Mouse (Mus musculus) embryonic facial prominence, embryonic 10.5 days (tissue): ENCODE results near the gene Gm45808. TPM values are rescaled to one million over a fixed set of nuclear protein-coding genes. Genes with fewer than 3 reads are reported as not detected.
A peak's percentile ranks its signal among the peaks of the same experiment; 100 is the strongest.
"Not testable (repeated sequence)": the region's sequence is repeated elsewhere in the genome, so short reads cannot be mapped to it uniquely, and the experiment has no call there.

ENCODE experiments used
- DNase-seq: peaks from one replicate; pipeline ENCODE4 v3.0.0-alpha.2; 2017; ENCODE audit warnings: low spot score
- H3K27ac ChIP-seq: fragments of 300-500 bp; sonication (generic); replicated peaks from 2 replicates; pipeline ENCODE4 v1.5.1; 2016; ENCODE audit warnings: mild to moderate bottlenecking
- H3K27me3 ChIP-seq: fragments of 300-500 bp; sonication (generic); replicated peaks from 2 replicates; pipeline ENCODE4 v1.6.1; 2016; ENCODE audit warnings: low read depth, mild to moderate bottlenecking; ENCODE audit not compliant: poor library complexity, severe bottlenecking
- H3K36me3 ChIP-seq: fragments of 300-500 bp; sonication (generic); replicated peaks from 2 replicates; pipeline ENCODE4 v1.6.1; 2016; ENCODE audit warnings: mild to moderate bottlenecking, moderate library complexity
- H3K4me1 ChIP-seq: fragments of 300-500 bp; sonication (generic); 2 replicates; pipeline ENCODE4 v1.6.1; 2016
- H3K4me3 ChIP-seq: fragments of 300-500 bp; sonication (generic); 2 replicates; pipeline ENCODE4 v1.5.1; 2016; ENCODE audit warnings: mild to moderate bottlenecking, moderate library complexity
- H3K9me3 ChIP-seq: fragments of 300-500 bp; sonication (generic); 2 replicates; pipeline ENCODE4 v1.6.1; 2016; ENCODE audit warnings: mild to moderate bottlenecking
- WGBS: fragments of 180-500 bp; shearing (Covaris S2); methylation state at CpG from one replicate; pipeline ENCODE4 v1.1.7; 2016; 5-methylcytosine and 5-hydroxymethylcytosine counted together
- polyA plus RNA-seq: library from polyadenylated mRNA; unstranded; fragments of >200 nt; fragmentation: Nextera tagmentation; extraction: Ambion mirVana; gene quantifications from 2 replicates; pipeline ENCODE4 v1.2.1, GENCODE M21; 2016

Gm45808 gene
- polyA plus RNA-seq, 1 experiment from 2014 or later = not detected

- not testable (repeated sequence) for H3K9me3 ChIP-seq, H3K4me3 ChIP-seq, H3K27me3 ChIP-seq, DNase-seq, H3K27ac ChIP-seq
- 79% methylated on average over 4 of the region's 4 CpGs for WGBS
- Histone ChIP-seq H3K4me1 (peaks cover 50% of the 10 kb centered on the region), H3K36me3 (peaks cover 64% of the 10 kb centered on the region)
Observed at GRCm38 (mm10) chr7:45462868-45463267, 23.7 kb downstream of the Gm45808 start.

GRCm38 (mm10) chr7:45462325-45462724 lies 24.3 kb downstream of the Gm45808 start:
- no peak overlapping the region for H3K4me3 ChIP-seq
- 86% methylated on average over 4 of the region's 4 CpGs for WGBS
- H3K9me3 ChIP-seq = no peaks in the 10 kb centered on the region
- DNase-seq = no peak
- no peaks in the 10 kb centered on the region for H3K27me3 ChIP-seq
- peaks cover 69% of the 10 kb centered on the region for H3K36me3 ChIP-seq
- H3K4me1 ChIP-seq = peaks cover 53% of the 10 kb centered on the region
- no peak overlapping the region for H3K27ac ChIP-seq

DNA sequence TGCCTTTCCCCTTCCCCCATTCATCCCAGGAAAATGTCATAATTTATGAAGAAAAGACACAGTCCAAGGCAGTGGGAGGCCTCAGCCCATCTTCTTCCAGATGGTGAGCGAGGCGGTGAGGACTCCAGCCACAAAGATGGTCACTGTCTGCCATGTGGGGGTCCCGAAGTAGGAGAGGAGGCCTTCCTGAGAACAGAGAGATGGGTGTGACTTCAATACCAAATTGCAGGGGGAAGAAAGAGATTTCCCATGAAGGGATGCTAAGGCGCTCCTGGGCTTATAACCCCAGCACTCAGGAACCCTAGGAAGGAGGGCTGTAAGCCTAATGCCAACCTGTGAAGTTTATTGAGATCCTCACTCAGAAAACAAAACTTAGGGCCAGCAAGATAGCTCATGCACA lies 24.8 kb downstream of the Gm45808 start:
- Histone ChIP-seq H3K27ac (peak overlapping the region; percentile 96), H3K27me3 (no peaks in the 10 kb centered on the region), H3K4me3 (no peak overlapping the region), H3K36me3 (peaks cover 75% of the 10 kb centered on the region), H3K4me1 (peaks cover 54% of the 10 kb centered on the region), H3K9me3 (no peaks in the 10 kb centered on the region)
- no peak for DNase-seq
- WGBS = 92% methylated on average over 4 of the region's 4 CpGs

DNA sequence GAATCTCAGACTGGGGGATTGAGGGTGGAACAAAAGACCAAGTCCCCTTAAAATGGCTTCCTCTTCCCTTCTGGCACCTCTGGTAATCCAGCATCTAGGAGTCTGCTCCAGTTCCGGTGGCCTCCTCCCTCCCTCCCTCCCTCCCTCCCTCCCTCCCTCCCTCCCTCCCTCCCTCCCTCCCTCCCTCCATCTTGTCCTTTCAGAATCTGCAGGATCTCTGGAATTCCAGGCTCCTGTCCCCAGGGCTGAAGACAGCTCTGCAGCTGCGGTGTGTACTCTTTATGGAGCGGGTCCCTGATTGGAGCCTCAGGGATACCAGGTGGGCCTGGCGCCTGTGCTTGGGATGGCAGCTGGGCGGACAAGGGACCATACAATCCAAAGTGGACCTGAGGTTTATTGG lies 25.3 kb downstream of the Gm45808 start:
- DNase-seq = peak; percentile 46
- H3K4me1 ChIP-seq = peaks cover 57% of the 10 kb centered on the region
- peaks cover 79% of the 10 kb centered on the region for H3K36me3 ChIP-seq
- H3K4me3 ChIP-seq = peak overlapping the region; percentile 88
- H3K27ac ChIP-seq = peak overlapping the region; percentile 96
- no peaks in the 10 kb centered on the region for H3K9me3 ChIP-seq
- no peaks in the 10 kb centered on the region for H3K27me3 ChIP-seq
- 50% methylated on average over 5 of the region's 5 CpGs for WGBS

DNA sequence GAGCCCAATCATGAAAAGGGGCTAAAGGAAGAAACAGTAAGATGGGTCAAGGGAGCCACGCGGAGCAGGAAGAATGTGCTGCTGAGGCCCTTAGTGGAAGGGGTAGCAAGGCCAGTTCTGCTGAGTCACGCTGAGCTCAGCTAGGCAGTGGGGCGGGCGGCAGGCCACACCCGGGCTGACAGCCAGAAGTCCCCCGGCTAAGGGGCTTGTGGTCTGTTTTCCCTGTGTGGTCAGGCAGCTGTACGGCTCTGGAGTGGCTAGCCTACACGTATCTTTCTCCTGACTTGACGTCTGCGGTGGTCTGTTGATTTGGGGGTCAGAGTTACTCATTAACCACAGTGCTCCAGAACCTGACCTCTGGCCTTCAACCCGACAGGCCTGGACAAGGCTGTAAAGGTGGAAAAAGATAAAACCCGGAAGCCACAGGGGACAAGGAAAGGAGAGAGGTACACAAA lies 25.7 kb downstream of the Gm45808 start:
- Histone ChIP-seq H3K4me1 (peaks cover 52% of the 10 kb centered on the region), H3K27ac (peak overlapping the region; percentile 96), H3K27me3 (no peaks in the 10 kb centered on the region), H3K4me3 (peak overlapping the region; percentile 88), H3K9me3 (no peaks in the 10 kb centered on the region), H3K36me3 (peaks cover 84% of the 10 kb centered on the region)
- DNase-seq = peak; percentile 65
- WGBS = 33% methylated on average over 13 of the region's 13 CpGs

- WGBS = 76% methylated on average over 7 of the region's 7 CpGs
- Histone ChIP-seq H3K36me3 (peaks cover 85% of the 10 kb centered on the region), H3K4me1 (peaks cover 47% of the 10 kb centered on the region), H3K27me3 (no peaks in the 10 kb centered on the region), H3K27ac (peak overlapping the region; percentile 96), H3K4me3 (peak overlapping the region; percentile 88), H3K9me3 (no peaks in the 10 kb centered on the region)
- DNase-seq = no peak
Observed at GRCm38 (mm10) chr7:45460377-45460776, 26.2 kb downstream of the Gm45808 start.

DNA sequence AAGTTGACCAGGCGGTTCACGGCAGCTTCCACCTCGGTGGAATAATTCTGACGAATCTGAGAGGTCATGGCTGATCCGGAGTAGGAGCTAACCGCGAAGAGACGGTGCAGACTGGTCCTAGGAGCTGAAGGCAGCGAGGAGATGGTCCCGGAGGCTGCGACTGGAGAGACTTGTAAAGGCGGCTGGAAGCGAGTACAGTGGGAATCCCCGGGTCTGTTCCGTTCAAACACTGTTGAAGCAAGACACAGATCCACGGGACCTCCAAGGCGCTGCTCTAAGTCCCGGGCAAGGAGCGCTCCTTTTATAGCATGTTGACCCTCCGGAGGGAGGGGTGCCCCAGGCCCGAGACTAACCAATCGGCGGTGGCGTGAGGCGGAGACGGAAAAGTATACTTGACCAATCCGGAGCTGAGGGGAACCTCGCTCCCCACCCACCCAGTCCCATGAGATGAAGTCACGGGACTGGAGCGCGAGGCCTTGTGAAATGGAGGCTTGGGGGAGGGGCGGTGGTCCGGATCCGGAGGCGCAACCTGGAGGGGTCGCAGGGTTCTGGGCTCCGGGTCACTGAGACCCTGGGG lies 27.0 kb downstream of the Gm45808 start, which contains the start of gene Ftl1:
TSS of gene Ftl1 (minus strand) at position 321 of the 577 bp plus-strand sequence.
- H3K27me3 ChIP-seq, H3K9me3 ChIP-seq: not testable (repeated sequence)
- Histone ChIP-seq H3K4me1 (peaks cover 43% of the 10 kb centered on the region), H3K4me3 (peak within 1 kb of the TSS; percentile 88), H3K27ac (peak within 1 kb of the TSS; percentile 96), H3K36me3 (peaks cover 85% of the 10 kb centered on the region)
- DNase-seq = peak; percentile 98
- under 1% methylated on average over 37 of the region's 37 CpGs for WGBS

GRCm38 (mm10) chr7:45458748-45459563 lies 27.7 kb downstream of the Gm45808 start:
- DNase-seq = peak; percentile 91
- peaks cover 85% of the 10 kb centered on the region for H3K36me3 ChIP-seq
- H3K27me3 ChIP-seq = no peaks in the 10 kb centered on the region
- peak overlapping the region; percentile 88 for H3K4me3 ChIP-seq
- no peaks in the 10 kb centered on the region for H3K9me3 ChIP-seq
- WGBS = 1% methylated on average over 43 of the region's 43 CpGs
- peaks cover 43% of the 10 kb centered on the region for H3K4me1 ChIP-seq
- peak overlapping the region; percentile 96 for H3K27ac ChIP-seq

DNA sequence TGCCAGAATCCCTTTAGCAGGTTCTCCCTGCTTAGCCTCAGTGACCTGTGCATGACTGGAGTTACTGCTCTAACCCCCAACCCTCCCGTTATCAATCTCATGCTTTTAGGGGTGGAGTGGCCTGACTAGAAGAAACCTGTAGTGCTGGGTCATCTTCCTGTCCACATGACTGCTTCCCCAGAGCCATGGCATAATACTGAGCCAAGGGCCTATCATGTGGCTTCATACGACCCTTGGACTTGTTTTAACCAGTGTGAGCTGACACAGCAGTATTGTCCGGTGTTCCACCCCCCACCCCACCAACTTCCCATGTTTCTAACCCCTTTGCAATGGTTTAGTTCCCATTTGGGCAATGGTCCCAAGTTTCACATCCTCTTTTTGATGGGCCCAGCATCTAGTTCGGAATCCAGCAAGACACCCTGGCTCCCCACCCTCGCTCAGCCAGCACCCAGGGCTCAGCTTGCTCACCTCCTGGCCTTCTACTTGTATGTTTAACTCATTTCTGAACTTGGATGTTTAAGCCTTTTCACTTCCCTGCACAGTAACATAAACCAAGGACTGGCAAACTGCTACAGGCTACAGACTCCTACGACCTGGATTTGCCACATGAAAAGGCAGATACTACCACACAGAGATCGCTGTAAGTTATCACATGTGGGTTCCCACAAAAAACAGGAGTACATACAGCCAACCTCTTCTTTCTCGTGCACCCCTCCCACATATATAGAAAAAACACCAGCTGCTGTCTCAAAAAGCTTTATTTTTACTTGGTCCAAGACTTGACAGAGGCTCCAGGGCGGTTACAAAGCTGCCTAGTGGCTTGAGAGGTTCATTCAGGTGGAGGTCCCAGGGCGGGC lies 29.2 kb downstream of the Gm45808 start:
- WGBS = 73% methylated on average over 10 of the region's 10 CpGs
- Histone ChIP-seq H3K27me3 (no peaks in the 10 kb centered on the region), H3K4me1 (peaks cover 43% of the 10 kb centered on the region), H3K36me3 (peaks cover 84% of the 10 kb centered on the region), H3K4me3 (peak overlapping the region; percentile 88), H3K9me3 (no peaks in the 10 kb centered on the region), H3K27ac (peak overlapping the region; percentile 24; the same call in 1 of the 2 replicates)
- no peak for DNase-seq

- 0 out of 2 replicates have a peak overlapping the region, but pooled peaks have one; percentile 24 for H3K27ac ChIP-seq
- H3K4me3 ChIP-seq = peak overlapping the region; percentile 88
- H3K36me3 ChIP-seq = peaks cover 84% of the 10 kb centered on the region
Observed at GRCm38 (mm10) chr7:45456721-45457203, 29.8 kb downstream of the Gm45808 start.

DNA sequence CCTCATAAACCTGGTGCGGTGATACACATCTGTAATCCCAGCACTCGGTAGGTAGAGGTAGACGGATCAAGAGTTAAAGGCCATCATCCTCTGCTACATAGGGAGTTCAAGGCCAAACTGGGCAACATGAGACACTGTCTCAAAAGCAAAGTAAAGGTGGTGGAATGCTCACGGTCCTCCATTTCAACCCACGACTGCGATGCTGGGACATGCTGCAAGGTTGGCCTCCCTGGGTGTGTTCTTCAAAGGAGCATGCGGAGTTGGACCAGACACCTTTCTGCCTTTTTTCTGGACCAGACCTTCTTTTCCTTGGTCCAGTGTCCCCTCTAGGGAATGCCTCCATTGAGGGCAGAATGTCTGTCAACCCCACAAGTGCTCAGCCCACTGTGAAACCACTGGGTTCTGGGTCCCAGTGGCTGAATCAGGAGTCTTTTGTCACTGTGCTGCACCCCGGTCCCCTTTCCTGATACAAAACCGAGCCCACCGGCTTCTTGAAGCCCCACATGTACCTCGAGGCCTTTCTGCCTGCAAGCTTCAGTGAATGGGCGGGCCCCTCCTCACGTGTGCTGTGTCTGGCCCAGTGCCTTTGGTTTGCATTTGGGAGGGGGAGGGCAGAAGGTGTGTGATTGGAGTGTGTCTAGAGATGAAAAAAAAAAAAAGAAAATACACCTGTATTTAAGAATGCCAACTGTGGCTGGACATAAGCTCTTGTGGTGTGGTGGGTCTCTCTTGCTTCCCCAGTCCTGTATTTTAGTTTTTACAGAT lies 30.5 kb downstream of the Gm45808 start:
- DNase-seq = no peak
- H3K36me3 ChIP-seq = peaks cover 82% of the 10 kb centered on the region
- H3K27ac ChIP-seq = no peak overlapping the region
- H3K27me3 ChIP-seq = no peaks in the 10 kb centered on the region
- peaks cover 35% of the 10 kb centered on the region for H3K4me1 ChIP-seq
- no peaks in the 10 kb centered on the region for H3K9me3 ChIP-seq
- 0 out of 2 replicates have a peak overlapping the region, but pooled peaks have one; percentile 16 for H3K4me3 ChIP-seq
- 78% methylated on average over 13 of the region's 13 CpGs for WGBS

More at GRCm38 (mm10) chr7:45456721-45457203, 29.8 kb downstream of the Gm45808 start:
- DNase-seq = no peak
- no peaks in the 10 kb centered on the region for H3K27me3 ChIP-seq
- 61% methylated on average over 9 of the region's 9 CpGs for WGBS
- H3K9me3 ChIP-seq = no peaks in the 10 kb centered on the region
- H3K4me1 ChIP-seq = peaks cover 41% of the 10 kb centered on the region
